Mouse (Mus musculus) neural tube, embryonic 11.5 days (tissue): ENCODE measurements around the gene 2010109A12Rik. TPM values are rescaled to one million over a fixed set of nuclear protein-coding genes. Genes with fewer than 3 reads are reported as not detected.

Source experiments
- ATAC-seq: fragments of 200-750 bp; cut with Nextera tagmentation; 2 replicates; pipeline ENCODE4 v1.8.0; 2017; ENCODE audit warnings: moderate number of reproducible peaks, mild to moderate bottlenecking, moderate TSS enrichment, moderate library complexity; ENCODE audit not compliant: insufficient read depth, low FRiP score, low TSS enrichment
- DNase-seq: peaks from one replicate; pipeline ENCODE4 v3.0.0-alpha.2; 2015; ENCODE audit warnings: low spot score
- H3K27ac ChIP-seq: fragments of 300-500 bp; sonication (generic); 2 replicates; pipeline ENCODE4 v1.5.1; 2014; ENCODE audit warnings: low read depth, mild to moderate bottlenecking, low read length
- H3K27me3 ChIP-seq: fragments of 300-500 bp; sonication (generic); 2 replicates; pipeline ENCODE4 v1.6.1; 2014; ENCODE audit warnings: mild to moderate bottlenecking, low read length, mixed read lengths; ENCODE audit not compliant: control insufficient read depth, insufficient read depth
- H3K36me3 ChIP-seq: fragments of 300-500 bp; sonication (generic); 2 replicates; pipeline ENCODE4 v1.6.1; 2014; ENCODE audit warnings: mild to moderate bottlenecking, low read length, moderate library complexity, mixed read lengths; ENCODE audit not compliant: control insufficient read depth, insufficient read depth
- H3K4me1 ChIP-seq: fragments of 300-500 bp; sonication (generic); 2 replicates; pipeline ENCODE4 v1.6.1; 2014; ENCODE audit warnings: low read length, mixed read lengths; ENCODE audit not compliant: control insufficient read depth, insufficient read depth
- H3K4me2 ChIP-seq: fragments of 300-500 bp; sonication (generic); 2 replicates; pipeline ENCODE4 v1.6.1; 2014; ENCODE audit warnings: low read depth, mild to moderate bottlenecking, moderate library complexity
- H3K4me3 ChIP-seq: fragments of 300-500 bp; sonication (generic); 2 replicates; pipeline ENCODE4 v1.5.1; 2014; ENCODE audit warnings: low read depth, low read length
- H3K9ac ChIP-seq: fragments of 300-500 bp; sonication (generic); 2 replicates; pipeline ENCODE4 v1.6.1; 2014; ENCODE audit warnings: mild to moderate bottlenecking, low read length
- H3K9me3 ChIP-seq: fragments of 300-500 bp; sonication (generic); 2 replicates; pipeline ENCODE4 v1.6.1; 2016; ENCODE audit warnings: low read length; ENCODE audit not compliant: control insufficient read depth
- WGBS: fragments of 180-500 bp; shearing (Covaris S2); extraction: QIAGEN DNeasy Blood & Tissue Kit; methylation state at CpG from one replicate; pipeline ENCODE4 v1.1.7; 2014; 5-methylcytosine and 5-hydroxymethylcytosine counted together
- polyA plus RNA-seq: library from polyadenylated mRNA; unstranded; fragments of >200 nt; fragmentation: Nextera tagmentation; extraction: Ambion mirVana; gene quantifications from 2 replicates; pipeline ENCODE4 v1.2.1, GENCODE M21; 2014

Gene 2010109A12Rik
- polyA plus RNA-seq, 1 experiment from 2014 or later = 1.1 TPM

DNA sequence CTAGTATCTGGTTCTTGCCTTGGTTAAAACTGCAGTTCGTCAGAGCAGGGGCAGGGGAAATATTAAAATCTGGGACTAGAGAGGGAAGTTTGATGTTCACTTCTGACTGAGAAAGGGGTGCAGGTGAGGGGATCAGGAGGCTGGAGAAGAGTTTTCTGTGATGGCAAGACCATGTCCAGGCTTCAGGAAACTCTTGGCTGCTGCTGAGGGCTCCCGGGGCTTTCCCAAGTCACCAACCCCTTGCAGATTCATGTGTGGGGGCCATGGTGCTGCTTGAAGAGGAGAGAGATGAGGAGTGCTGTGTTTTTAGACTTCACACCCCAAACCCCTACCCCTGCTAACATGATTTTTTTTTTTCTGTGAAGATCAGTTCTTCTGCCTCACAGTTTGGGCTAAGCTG is 28.3 kb downstream of the 2010109A12Rik start:
- no peaks in the 10 kb centered on the region for H3K4me1 ChIP-seq
- H3K27me3 ChIP-seq = no peaks in the 10 kb centered on the region
- DNase-seq (no peak), ATAC-seq (no peak)
- 79% methylated on average over 2 of the region's 2 CpGs for WGBS
- no peak overlapping the region for H3K27ac ChIP-seq
- no peaks in the 10 kb centered on the region for H3K36me3 ChIP-seq
- no peak overlapping the region for H3K4me3 ChIP-seq
- H3K9ac ChIP-seq = no peak overlapping the region
- H3K4me2 ChIP-seq = no peak overlapping the region
- H3K9me3 ChIP-seq = no peaks in the 10 kb centered on the region

DNA sequence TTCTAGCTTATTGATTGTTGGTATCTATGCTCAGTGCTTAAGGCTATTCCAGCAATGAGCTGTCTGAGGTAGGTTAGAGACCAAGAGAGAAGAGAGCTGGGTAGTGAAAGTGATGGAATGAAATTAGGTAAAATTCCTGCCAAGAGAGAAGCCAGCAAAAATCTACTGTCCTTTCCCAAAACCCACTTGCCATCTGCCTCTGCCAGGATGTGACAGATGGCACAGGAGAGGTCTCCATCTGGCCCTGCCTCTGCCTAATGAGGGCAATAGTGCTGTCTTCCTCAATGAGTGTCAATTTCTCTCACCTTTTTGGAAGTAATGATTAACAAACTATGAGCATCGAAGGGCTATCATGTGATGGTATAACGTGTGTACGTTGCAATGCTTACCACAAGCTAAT is 29.6 kb downstream of the 2010109A12Rik start:
- no peak for ATAC-seq
- Histone ChIP-seq H3K4me1 (no peaks in the 10 kb centered on the region), H3K9ac (no peak overlapping the region), H3K36me3 (no peaks in the 10 kb centered on the region), H3K27ac (no peak overlapping the region), H3K4me3 (no peak overlapping the region), H3K9me3 (no peaks in the 10 kb centered on the region), H3K4me2 (no peak overlapping the region), H3K27me3 (no peaks in the 10 kb centered on the region)
- 87% methylated on average over 3 of the region's 3 CpGs for WGBS
- DNase-seq = no peak

DNA sequence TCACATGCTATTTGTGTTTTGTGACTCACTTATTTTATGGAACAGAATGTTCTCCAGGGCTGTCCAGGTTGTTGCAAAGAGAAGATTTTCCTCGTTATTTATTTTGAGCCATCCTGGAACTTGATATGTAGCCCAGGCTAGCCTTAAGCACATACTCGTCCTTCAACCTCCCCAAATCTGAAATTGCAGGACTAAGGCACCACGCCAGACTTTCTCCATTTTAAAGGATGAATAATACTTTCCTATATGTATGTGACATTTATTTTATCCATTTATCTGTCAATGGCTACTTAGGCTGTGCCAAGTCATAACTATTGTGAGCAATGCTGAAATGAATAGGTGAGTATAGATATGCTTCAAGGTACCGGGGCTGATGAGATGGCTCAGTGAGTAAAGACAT is 30.2 kb downstream of the 2010109A12Rik start:
- WGBS = 83% methylated on average over 4 of the region's 4 CpGs
- DNase-seq = no peak
- no peak overlapping the region for H3K9ac ChIP-seq

DNA sequence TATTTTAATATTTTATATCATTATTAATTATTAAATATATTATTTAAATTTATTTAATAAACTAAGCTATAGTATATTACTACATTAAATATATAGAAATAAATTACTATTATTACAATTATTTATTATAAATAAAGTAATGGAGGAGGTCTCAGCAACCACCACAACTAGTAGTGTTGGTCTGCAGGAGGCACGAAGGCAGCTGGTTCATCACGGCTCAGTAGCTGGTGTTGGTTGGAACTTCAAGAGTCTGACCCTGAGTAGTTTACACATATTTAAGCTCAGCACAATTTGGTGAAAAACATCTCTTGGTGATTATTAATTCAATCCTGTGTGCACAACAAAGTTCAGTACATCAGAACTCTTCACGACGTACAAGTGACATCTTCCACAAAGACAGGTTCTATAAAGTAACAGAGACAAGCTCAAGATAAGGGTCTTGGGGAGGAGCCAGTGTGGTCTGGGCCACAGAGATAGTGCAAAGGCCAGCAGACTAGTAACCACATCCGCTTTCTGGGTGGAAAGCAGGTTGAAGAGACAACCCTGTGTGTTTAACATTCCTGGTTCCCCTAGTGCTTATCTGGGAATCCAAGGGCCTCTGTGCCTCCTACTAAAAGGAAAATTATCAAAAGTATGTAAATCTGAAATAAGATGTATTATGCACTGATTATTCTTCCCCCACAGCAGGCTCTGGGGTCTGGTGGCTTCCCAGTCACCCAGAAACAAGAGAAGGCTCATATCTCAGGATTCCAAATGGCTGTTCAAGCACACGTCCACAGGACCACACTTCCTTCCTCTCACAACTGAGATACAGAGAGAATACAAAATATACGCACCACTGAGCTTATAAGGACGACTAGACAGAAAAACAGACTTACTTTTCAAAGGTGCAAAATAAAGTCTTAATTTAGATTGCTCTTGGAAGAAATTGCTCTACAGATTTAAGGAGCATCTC is 33.5 kb downstream of the 2010109A12Rik start:
- Histone ChIP-seq H3K27me3 (no peaks in the 10 kb centered on the region), H3K27ac (no peak overlapping the region), H3K4me2 (no peak overlapping the region), H3K9ac (no peak overlapping the region), H3K4me1 (no peaks in the 10 kb centered on the region), H3K4me3 (no peak overlapping the region), H3K36me3 (no peaks in the 10 kb centered on the region), H3K9me3 (no peaks in the 10 kb centered on the region)
- no peak for ATAC-seq
- WGBS = 90% methylated on average over 8 of the region's 8 CpGs
- no peak for DNase-seq

More for the DNA sequence above, 30.2 kb downstream of the 2010109A12Rik start:
- no peaks in the 10 kb centered on the region for H3K9me3 ChIP-seq
- H3K27ac ChIP-seq = no peak overlapping the region
- H3K36me3 ChIP-seq = no peaks in the 10 kb centered on the region
- H3K4me3 ChIP-seq = no peak overlapping the region
- no peak overlapping the region for H3K4me2 ChIP-seq
- no peaks in the 10 kb centered on the region for H3K27me3 ChIP-seq
- H3K4me1 ChIP-seq = no peaks in the 10 kb centered on the region
- no peak for ATAC-seq

- 64% methylated on average over 2 of the region's 2 CpGs for WGBS
- H3K4me1 ChIP-seq = no peaks in the 10 kb centered on the region
Measured at GRCm38 (mm10) chr5:93245280-93245679, 39.0 kb downstream of the 2010109A12Rik start.

GRCm38 (mm10) chr5:93249940-93250578 is 43.7 kb downstream of the 2010109A12Rik start:
- ATAC-seq = no peak

More at GRCm38 (mm10) chr5:93245280-93245679, 39.0 kb downstream of the 2010109A12Rik start:
- H3K27me3 ChIP-seq = no peaks in the 10 kb centered on the region
- no peak overlapping the region for H3K27ac ChIP-seq
- no peaks in the 10 kb centered on the region for H3K9me3 ChIP-seq
- ATAC-seq = no peak
- DNase-seq = no peak
- H3K4me2 ChIP-seq = no peak overlapping the region
- no peak overlapping the region for H3K4me3 ChIP-seq
- H3K36me3 ChIP-seq = no peaks in the 10 kb centered on the region
- no peak overlapping the region for H3K9ac ChIP-seq

GRCm38 (mm10) chr5:93251001-93251760 is 44.9 kb downstream of the 2010109A12Rik start:
- no peak overlapping the region for H3K4me2 ChIP-seq
- 89% methylated on average over 12 of the region's 12 CpGs for WGBS
- no peaks in the 10 kb centered on the region for H3K36me3 ChIP-seq
- no peaks in the 10 kb centered on the region for H3K27me3 ChIP-seq
- no peak overlapping the region for H3K9ac ChIP-seq
- no peak overlapping the region for H3K4me3 ChIP-seq
- no peaks in the 10 kb centered on the region for H3K9me3 ChIP-seq
- no peaks in the 10 kb centered on the region for H3K4me1 ChIP-seq
- DNase-seq (no peak), ATAC-seq (no peak)
- H3K27ac ChIP-seq = no peak overlapping the region

More at GRCm38 (mm10) chr5:93249940-93250578, 43.7 kb downstream of the 2010109A12Rik start:
- Histone ChIP-seq H3K36me3 (no peaks in the 10 kb centered on the region), H3K27ac (no peak overlapping the region), H3K9ac (no peak overlapping the region), H3K9me3 (no peaks in the 10 kb centered on the region), H3K4me1 (no peaks in the 10 kb centered on the region), H3K4me3 (no peak overlapping the region), H3K27me3 (no peaks in the 10 kb centered on the region), H3K4me2 (no peak overlapping the region)
- DNase-seq = no peak
- 82% methylated on average over 6 of the region's 6 CpGs for WGBS

DNA sequence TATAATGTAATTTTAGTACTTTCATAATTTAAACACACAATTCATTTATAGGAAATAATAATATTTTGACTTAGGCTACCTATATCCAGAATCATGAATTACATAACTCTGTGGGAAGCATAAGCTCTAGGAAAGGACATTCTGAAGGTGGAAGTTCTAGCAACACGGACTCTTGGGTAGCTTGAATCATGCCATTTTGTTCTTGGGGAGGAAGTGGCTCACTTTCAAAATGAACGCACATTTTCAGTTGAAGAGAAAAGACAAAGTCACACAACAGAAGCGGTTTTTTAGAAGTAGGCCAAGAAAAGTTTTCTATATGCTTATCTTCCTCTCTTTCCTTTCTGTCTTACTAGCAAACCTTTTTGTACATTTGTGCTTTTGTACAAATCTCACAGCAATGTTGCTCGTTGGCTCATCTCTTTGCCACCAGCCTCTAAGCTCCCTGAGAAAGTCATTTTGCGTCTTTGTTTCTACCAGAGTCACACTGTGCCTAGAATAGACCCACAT is 49.5 kb downstream of the 2010109A12Rik start:
- 86% methylated on average over 5 of the region's 5 CpGs for WGBS
- no peaks in the 10 kb centered on the region for H3K9me3 ChIP-seq
- H3K27ac ChIP-seq = no peak overlapping the region
- H3K9ac ChIP-seq = no peak overlapping the region
- H3K36me3 ChIP-seq = no peaks in the 10 kb centered on the region
- no peaks in the 10 kb centered on the region for H3K4me1 ChIP-seq
- ATAC-seq = no peak
- H3K4me3 ChIP-seq = no peak overlapping the region
- DNase-seq = no peak
- no peaks in the 10 kb centered on the region for H3K27me3 ChIP-seq
- H3K4me2 ChIP-seq = no peak overlapping the region
